Comparison of ENCODE assay signal across 11 mouse cellular contexts in the genomic region with DNA sequence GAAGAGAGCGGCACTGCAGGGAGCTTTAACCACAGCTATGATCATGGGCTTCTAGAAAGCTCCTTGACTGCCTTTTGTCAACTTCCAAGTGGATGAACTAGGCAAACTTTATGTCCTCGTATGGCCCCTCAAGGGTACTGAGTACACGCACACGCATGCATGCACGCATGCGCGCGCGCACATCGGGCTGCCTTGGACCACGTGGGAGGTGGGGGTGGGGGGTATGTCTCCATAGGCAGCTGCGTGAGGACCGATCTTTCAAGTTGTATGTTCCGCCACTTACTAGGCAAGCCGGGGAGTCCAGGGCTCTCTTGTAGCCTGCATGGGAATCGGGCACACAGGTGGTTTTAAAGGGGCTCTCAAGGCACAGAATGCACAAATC. TPM values are rescaled to one million over a fixed set of nuclear protein-coding genes. Genes with fewer than 3 reads are reported as not detected.
A peak's percentile ranks its signal among the peaks of the same experiment; 100 is the strongest.
DNase-seq lines count a peak whose midpoint lies in the region; ATAC-seq and TF ChIP-seq lines count a peak whose summit lies in the region.
"Had no signal": no experiment of that assay in that cellular context is flagged by ENCODE, and none has a peak within 500 bp of the region (broad histone marks: within the 10 kb centered on the region; RNA-seq: fewer than 3 reads in every experiment).

No protein-coding gene starts in this region.

- TF ChIP-seq CTCF in forebrain, postnatal 0 days (IDR thresholded peaks at IDR 0.05; ENCODE audit: low read depth) = no peak
- no peak for TF ChIP-seq CTCF in liver, embryonic 14.5 days (IDR thresholded peaks at IDR 0.05; ENCODE audit: low read depth)

- no peak overlapping the region for H3K9ac ChIP-seq in forebrain, postnatal 0 days
- H3K9ac ChIP-seq in forebrain, embryonic 12.5 days = no peak overlapping the region
- H3K9ac ChIP-seq in kidney, embryonic 16.5 days (replicated peaks; ENCODE audit: low read length) = no peak overlapping the region; the same call in 1 of the 2 replicates
- no peak overlapping the region for H3K9ac ChIP-seq in liver, embryonic 14.5 days (replicated peaks)

- H3K36me3 ChIP-seq in forebrain, postnatal 0 days (ENCODE audit: insufficient read depth) = no peaks in the 10 kb centered on the region
- H3K36me3 ChIP-seq in forebrain, embryonic 12.5 days (replicated peaks) = no peaks in the 10 kb centered on the region
- H3K36me3 ChIP-seq in kidney, embryonic 16.5 days (ENCODE audit: insufficient read depth, low read length) = no peaks in the 10 kb centered on the region
- no peaks in the 10 kb centered on the region for H3K36me3 ChIP-seq in liver, embryonic 14.5 days (replicated peaks; ENCODE audit: control insufficient read depth, insufficient read depth, low read depth)

- WGBS in forebrain, postnatal 0 days = 69% methylated on average over 16 of the region's 16 CpGs
- 70% methylated on average over 16 of the region's 16 CpGs for WGBS in forebrain, embryonic 12.5 days
- WGBS in kidney, embryonic 16.5 days = 69% methylated on average over 16 of the region's 16 CpGs
- WGBS in liver, embryonic 14.5 days (ENCODE audit: insufficient replicate concordance) = 66% methylated on average over 16 of the region's 16 CpGs

- peak overlapping the region; percentile 10; the same call in 1 of the 2 replicates for H3K4me2 ChIP-seq in forebrain, postnatal 0 days (ENCODE audit: low read depth)
- no peak overlapping the region for H3K4me2 ChIP-seq in forebrain, embryonic 12.5 days
- peak overlapping the region; percentile 31 for H3K4me2 ChIP-seq in kidney, embryonic 16.5 days (replicated peaks; ENCODE audit: low read depth, low read length)
- peak overlapping the region; percentile 22 for H3K4me2 ChIP-seq in liver, embryonic 14.5 days (ENCODE audit: low read depth)

- H3K4me3 ChIP-seq in forebrain, postnatal 0 days (ENCODE audit: low read depth, low read length) = no peak overlapping the region
- no peak overlapping the region; the same call in 1 of the 2 replicates for H3K4me3 ChIP-seq in forebrain, embryonic 12.5 days (replicated peaks)
- no peak overlapping the region for H3K4me3 ChIP-seq in kidney, embryonic 16.5 days (ENCODE audit: low read length)
- H3K4me3 ChIP-seq in liver, embryonic 14.5 days (ENCODE audit: insufficient read depth in 1 of 2, low read depth in 2 of 2, low read length in 2 of 2) = no peak overlapping the region

- TF ChIP-seq EP300 in liver, embryonic 14.5 days (IDR thresholded peaks at IDR 0.05; ENCODE audit: low read depth) = no peak

- no peak for DNase-seq in forebrain, postnatal 0 days
- no peak for DNase-seq in kidney, adult 9 months
- peak; percentile 32 for DNase-seq in brain, adult 2 months (ENCODE audit: low read depth, low spot score)
- DNase-seq in liver, embryonic 14.5 days (ENCODE audit: low read depth in 3 of 3, low spot score in 3 of 3) = no peak
- no peak for DNase-seq in ovary, postnatal 14 days (ENCODE audit: low spot score)
- no peak for DNase-seq in right cerebral cortex, adult 18-20 months

- no peaks in the 10 kb centered on the region for H3K27me3 ChIP-seq in forebrain, postnatal 0 days (ENCODE audit: insufficient read depth, low read length)
- peaks cover 9% of the 10 kb centered on the region for H3K27me3 ChIP-seq in forebrain, embryonic 12.5 days
- H3K27me3 ChIP-seq in kidney, embryonic 16.5 days (ENCODE audit: insufficient read depth, low read length) = no peaks in the 10 kb centered on the region; the same call in 1 of the 2 replicates
- no peaks in the 10 kb centered on the region for H3K27me3 ChIP-seq in liver, embryonic 14.5 days (ENCODE audit: control insufficient read depth, insufficient read depth, low read length)

- H3K9me3 ChIP-seq in forebrain, postnatal 0 days (ENCODE audit: low read length) = no peaks in the 10 kb centered on the region
- H3K9me3 ChIP-seq in forebrain, embryonic 12.5 days = no peaks in the 10 kb centered on the region
- H3K9me3 ChIP-seq in kidney, embryonic 16.5 days (ENCODE audit: low read length) = no peaks in the 10 kb centered on the region
- no peaks in the 10 kb centered on the region for H3K9me3 ChIP-seq in liver, embryonic 14.5 days (ENCODE audit: control insufficient read depth, low read length)

- no peak for ATAC-seq in forebrain, postnatal 0 days
- ATAC-seq in forebrain, embryonic 12.5 days (ENCODE audit: low FRiP score) = no peak
- ATAC-seq in kidney, embryonic 16.5 days (ENCODE audit: low FRiP score, low TSS enrichment) = no peak
- ATAC-seq in liver, embryonic 14.5 days (ENCODE audit: insufficient read depth) = no peak

- H3K27ac ChIP-seq in forebrain, postnatal 0 days (ENCODE audit: low read depth, low read length) = no peak overlapping the region
- H3K27ac ChIP-seq in forebrain, embryonic 12.5 days = no peak overlapping the region
- peak overlapping the region; percentile 32; the same call in 1 of the 2 replicates for H3K27ac ChIP-seq in kidney, embryonic 16.5 days (ENCODE audit: low read length)
- no peak overlapping the region for H3K27ac ChIP-seq in liver, embryonic 14.5 days

- H3K4me1 ChIP-seq in forebrain, postnatal 0 days (ENCODE audit: insufficient read depth) = no peaks in the 10 kb centered on the region
- peaks cover 7% of the 10 kb centered on the region for H3K4me1 ChIP-seq in forebrain, embryonic 12.5 days
- peaks cover 23% of the 10 kb centered on the region for H3K4me1 ChIP-seq in kidney, embryonic 16.5 days (ENCODE audit: insufficient read depth, low read length)
- H3K4me1 ChIP-seq in liver, embryonic 14.5 days (replicated peaks; ENCODE audit: control insufficient read depth in 2 of 2, insufficient read depth in 2 of 2, low read length in 1 of 2) = peaks cover 2 to 9% of the 10 kb centered on the region in 2 experiments; a peak in 2 of 4 replicates

RNA-seq across cellular contexts. Expression of gene Gm42791, which starts 25.7 kb away (rescaled TPM):
- total RNA-seq in forebrain, postnatal 0 days (2014; rRNA removed) = not detected in 2 replicates
- 2.0 and 5.7 TPM in 2 replicates for polyA plus RNA-seq in forebrain, postnatal 0 days (2015; fragmentation: Nextera tagmentation; extraction: Ambion mirVana)
- 4.3 and 4.9 TPM in 2 replicates for polyA plus RNA-seq in forebrain, embryonic 12.5 days (2016; fragmentation: Nextera tagmentation; extraction: Ambion mirVana)
- 0.42 TPM in 1 of 2 replicates, not detected in the other for polyA plus RNA-seq in kidney, embryonic 16.5 days (2015; fragmentation: Nextera tagmentation; extraction: Ambion mirVana)
- polyA plus RNA-seq in liver, embryonic 14.5 days (2012; rRNA removed) = not detected in 2 replicates
- 1.0 TPM in 1 of 2 replicates, not detected in the other for polyA plus RNA-seq in liver, embryonic 14.5 days (2014; fragmentation: Nextera tagmentation; extraction: Ambion mirVana)
- total RNA-seq: liver, adult 2 months had no signal
- polyA plus RNA-seq: cortical plate, adult 2 months; liver, adult 2 months; spleen, adult 2 months had no signal
